Mouse (Mus musculus) mouse trophoblast stem cell (cell line): Measurements from ENCODE around the gene Acsbg2.

Experiments used
- in situ Hi-C, 2 experiments: fragments of 300-500 bp; cut with MseI, MboI; formaldehyde crosslinking; loops; 2 replicates in 1 of 2; 3 replicates in 1 of 2; pipeline ENCODE4 v1.15.1; 2025

The Acsbg2 gene

GRCm38 (mm10) chr17:56823352-56823751 is 50.9 kb downstream of the Acsbg2 start:
- in situ Hi-C loops = no loop called here

GRCm38 (mm10) chr17:56822380-56822779 is 51.9 kb downstream of the Acsbg2 start:
- in situ Hi-C loops = no loop called here

GRCm38 (mm10) chr17:56819694-56820111 is 54.5 kb downstream of the Acsbg2 start:
- in situ Hi-C loops = loop anchor here in 1 of 2 experiments (5.0 kb wide), 1 partner anchor 38 kb away; no protein-coding TSS in a partner anchor

- in situ Hi-C loops = loop anchor here in 1 of 2 experiments (5.0 kb wide), 1 partner anchor 38 kb away; no protein-coding TSS in a partner anchor
Observed at GRCm38 (mm10) chr17:56819032-56819545, 55.2 kb downstream of the Acsbg2 start.

- in situ Hi-C loops = loop anchor here in 1 of 2 experiments (5.0 kb wide), 1 partner anchor 39 kb away; no protein-coding TSS in a partner anchor
Observed at GRCm38 (mm10) chr17:56818067-56818636, 56.1 kb downstream of the Acsbg2 start.

GRCm38 (mm10) chr17:56815057-56815345 is 59.2 kb downstream of the Acsbg2 start:
- in situ Hi-C loops = loop anchor here in 1 of 2 experiments (5.0 kb wide), 1 partner anchor 42 kb away; no protein-coding TSS in a partner anchor

- in situ Hi-C loops = loop anchor here in 1 of 2 experiments (5.0 kb wide), 1 partner anchor 43 kb away; no protein-coding TSS in a partner anchor
Observed at GRCm38 (mm10) chr17:56814316-56815056, 59.8 kb downstream of the Acsbg2 start.

- in situ Hi-C loops = no loop called here
Observed at GRCm38 (mm10) chr17:56810245-56810644, 64.0 kb downstream of the Acsbg2 start.

- in situ Hi-C loops = no loop called here
Observed at GRCm38 (mm10) chr17:56808518-56808917, 65.7 kb downstream of the Acsbg2 start.

- in situ Hi-C loops = no loop called here
Observed at GRCm38 (mm10) chr17:56805784-56806183, 68.5 kb downstream of the Acsbg2 start.

GRCm38 (mm10) chr17:56804952-56805351 is 69.3 kb downstream of the Acsbg2 start:
- in situ Hi-C loops = no loop called here

- in situ Hi-C loops = no loop called here
Observed at GRCm38 (mm10) chr17:56802065-56802464, 72.2 kb downstream of the Acsbg2 start.

GRCm38 (mm10) chr17:56799276-56799675 is 75.0 kb downstream of the Acsbg2 start:
- in situ Hi-C loops = no loop called here

GRCm38 (mm10) chr17:56793614-56794319 is 80.5 kb downstream of the Acsbg2 start:
- in situ Hi-C loops = no loop called here
